Mouse (Mus musculus): ENCODE data around the gene Hoxb8. TPM values are rescaled to one million over a fixed set of nuclear protein-coding genes. Genes with fewer than 3 reads are reported as not detected.

Hoxb8 gene
- polyA plus RNA-seq, 1 experiment from 2014 or later, result 1.0 TPM

- Histone ChIP-seq H3K27me3 (peaks cover 58% of the 10 kb centered on the region), H3K4me2 (peak overlapping the region; percentile 70), H3K4me3 (peak overlapping the region; percentile 58), H3K4me1 (peaks cover 13% of the 10 kb centered on the region), H3K36me3 (no peaks in the 10 kb centered on the region), H3K27ac (peak overlapping the region; percentile 99), H3K9me3 (no peaks in the 10 kb centered on the region), H3K9ac (peak overlapping the region; percentile 59)
- 14% methylated on average over 8 of the region's 8 CpGs for WGBS
- ATAC-seq (ENCODE audit: borderline replicate concordance, extremely low read depth, low FRiP score, low TSS enrichment), result no peak
Measured at GRCm38 (mm10) chr11:96324965-96325364, 43.3 kb downstream of the Hoxb8 start.

GRCm38 (mm10) chr11:96325747-96326212, 44.1 kb downstream of the Hoxb8 start:
- peak overlapping the region; percentile 58 for H3K4me3 ChIP-seq

GRCm38 (mm10) chr11:96326705-96327104, 45.0 kb downstream of the Hoxb8 start:
- peaks cover 27% of the 10 kb centered on the region for H3K4me1 ChIP-seq
- no peaks in the 10 kb centered on the region for H3K36me3 ChIP-seq
- WGBS, result 8% methylated on average over 12 of the region's 12 CpGs
- peak overlapping the region; percentile 59 for H3K9ac ChIP-seq
- peak overlapping the region; percentile 58 for H3K4me3 ChIP-seq
- H3K27me3 ChIP-seq, result peaks cover 71% of the 10 kb centered on the region
- H3K9me3 ChIP-seq, result no peaks in the 10 kb centered on the region
- H3K4me2 ChIP-seq, result peak overlapping the region; percentile 70
- ATAC-seq (ENCODE audit: borderline replicate concordance, extremely low read depth, low FRiP score, low TSS enrichment), result no peak
- H3K27ac ChIP-seq, result peak overlapping the region; percentile 99

More at GRCm38 (mm10) chr11:96325747-96326212, 44.1 kb downstream of the Hoxb8 start:
- H3K27ac ChIP-seq, result peak overlapping the region; percentile 99
- peak overlapping the region; percentile 59 for H3K9ac ChIP-seq
- WGBS, result 13% methylated on average over 22 of the region's 22 CpGs
- H3K4me2 ChIP-seq, result peak overlapping the region; percentile 70
- no peaks in the 10 kb centered on the region for H3K9me3 ChIP-seq
- H3K36me3 ChIP-seq, result no peaks in the 10 kb centered on the region
- no peak for ATAC-seq (ENCODE audit: borderline replicate concordance, extremely low read depth, low FRiP score, low TSS enrichment)
- peaks cover 64% of the 10 kb centered on the region for H3K27me3 ChIP-seq
- peaks cover 21% of the 10 kb centered on the region for H3K4me1 ChIP-seq

GRCm38 (mm10) chr11:96327122-96327521, 45.4 kb downstream of the Hoxb8 start:
- H3K9me3 ChIP-seq, result no peaks in the 10 kb centered on the region
- H3K4me3 ChIP-seq, result peak overlapping the region; percentile 58
- peak overlapping the region; percentile 99 for H3K27ac ChIP-seq
- peaks cover 75% of the 10 kb centered on the region for H3K27me3 ChIP-seq
- no peak for ATAC-seq (ENCODE audit: borderline replicate concordance, extremely low read depth, low FRiP score, low TSS enrichment)
- H3K9ac ChIP-seq, result peak overlapping the region; percentile 59
- peak overlapping the region; percentile 70 for H3K4me2 ChIP-seq
- peaks cover 31% of the 10 kb centered on the region for H3K4me1 ChIP-seq
- WGBS, result 11% methylated on average over 7 of the region's 7 CpGs
- no peaks in the 10 kb centered on the region for H3K36me3 ChIP-seq

- Histone ChIP-seq H3K4me1 (peaks cover 31% of the 10 kb centered on the region), H3K9me3 (no peaks in the 10 kb centered on the region), H3K9ac (peak overlapping the region; percentile 41), H3K4me3 (peak overlapping the region; percentile 58), H3K27me3 (peaks cover 72% of the 10 kb centered on the region), H3K36me3 (no peaks in the 10 kb centered on the region), H3K27ac (peak overlapping the region; percentile 99), H3K4me2 (peak overlapping the region; percentile 70)
- no peak for ATAC-seq (ENCODE audit: borderline replicate concordance, extremely low read depth, low FRiP score, low TSS enrichment)
- WGBS, result 19% methylated on average over 5 of the region's 5 CpGs
Measured at GRCm38 (mm10) chr11:96327750-96328149, 46.0 kb downstream of the Hoxb8 start.

- Histone ChIP-seq H3K9me3 (no peaks in the 10 kb centered on the region), H3K4me2 (peak overlapping the region; percentile 70), H3K36me3 (no peaks in the 10 kb centered on the region), H3K4me3 (peak overlapping the region; percentile 58), H3K27ac (peak overlapping the region; percentile 99), H3K9ac (peak overlapping the region; percentile 41; the same call in 1 of the 2 replicates), H3K27me3 (peaks cover 80% of the 10 kb centered on the region), H3K4me1 (peaks cover 31% of the 10 kb centered on the region)
- ATAC-seq (ENCODE audit: borderline replicate concordance, extremely low read depth, low FRiP score, low TSS enrichment), result no peak
- 21% methylated on average over 8 of the region's 8 CpGs for WGBS
Measured at GRCm38 (mm10) chr11:96328605-96329004, 46.9 kb downstream of the Hoxb8 start.

GRCm38 (mm10) chr11:96332105-96332504, 50.4 kb downstream of the Hoxb8 start:
- Histone ChIP-seq H3K9me3 (no peaks in the 10 kb centered on the region), H3K9ac (peak overlapping the region; percentile 54), H3K27ac (peak overlapping the region; percentile 99), H3K4me2 (peak overlapping the region; percentile 80), H3K4me3 (peak overlapping the region; percentile 48), H3K27me3 (peaks cover 88% of the 10 kb centered on the region), H3K4me1 (peaks cover 51% of the 10 kb centered on the region), H3K36me3 (no peaks in the 10 kb centered on the region)
- 3% methylated on average over 8 of the region's 8 CpGs for WGBS
- ATAC-seq (ENCODE audit: borderline replicate concordance, extremely low read depth, low FRiP score, low TSS enrichment), result peak; percentile 40; the same call in 1 of the 2 replicates

- Histone ChIP-seq H3K4me2 (peak overlapping the region; percentile 80), H3K9ac (peak overlapping the region; percentile 54), H3K27ac (peak overlapping the region; percentile 99), H3K27me3 (peaks cover 87% of the 10 kb centered on the region), H3K36me3 (no peaks in the 10 kb centered on the region), H3K4me1 (peaks cover 50% of the 10 kb centered on the region), H3K9me3 (no peaks in the 10 kb centered on the region), H3K4me3 (peak overlapping the region; percentile 48)
- 2% methylated on average over 35 of the region's 35 CpGs for WGBS
- peak; percentile 79 for ATAC-seq (ENCODE audit: borderline replicate concordance, extremely low read depth, low FRiP score, low TSS enrichment)
Measured at GRCm38 (mm10) chr11:96332618-96333032, 50.9 kb downstream of the Hoxb8 start.

- WGBS, result 9% methylated on average over 17 of the region's 17 CpGs
- H3K4me1 ChIP-seq, result peaks cover 56% of the 10 kb centered on the region
- no peaks in the 10 kb centered on the region for H3K9me3 ChIP-seq
- no peak for ATAC-seq (ENCODE audit: borderline replicate concordance, extremely low read depth, low FRiP score, low TSS enrichment)
- H3K27ac ChIP-seq, result peak overlapping the region; percentile 99
- peak overlapping the region; percentile 48 for H3K4me3 ChIP-seq
- peak overlapping the region; percentile 80 for H3K4me2 ChIP-seq
- peak overlapping the region; percentile 54 for H3K9ac ChIP-seq
- peaks cover 87% of the 10 kb centered on the region for H3K27me3 ChIP-seq
- no peaks in the 10 kb centered on the region for H3K36me3 ChIP-seq
Measured at GRCm38 (mm10) chr11:96333241-96334001, 51.7 kb downstream of the Hoxb8 start.

GRCm38 (mm10) chr11:96334002-96334364, 52.3 kb downstream of the Hoxb8 start:
- Histone ChIP-seq H3K27ac (peak overlapping the region; percentile 99), H3K36me3 (no peaks in the 10 kb centered on the region), H3K27me3 (peaks cover 90% of the 10 kb centered on the region), H3K9ac (peak overlapping the region; percentile 54), H3K4me2 (peak overlapping the region; percentile 80), H3K4me3 (peak overlapping the region; percentile 48), H3K4me1 (peaks cover 62% of the 10 kb centered on the region), H3K9me3 (no peaks in the 10 kb centered on the region)
- ATAC-seq (ENCODE audit: borderline replicate concordance, extremely low read depth, low FRiP score, low TSS enrichment), result no peak
- WGBS, result 20% methylated on average over 2 of the region's 2 CpGs

Data from lung, embryonic 15.5 days (tissue).